Mouse (Mus musculus) heart, adult 2 months (tissue): Measurements from ENCODE around the gene Gnb5.

ENCODE experiments used
- CTCF ChIP-seq: fragments of 200-600 bp; IDR thresholded peaks from 2 replicates; pipeline ENCODE4 v1.8.1; 2022; ENCODE audit warnings: antibody characterized with exemption, mild to moderate bottlenecking, moderate library complexity
- EP300 ChIP-seq: fragments of 200-500 bp; IDR thresholded peaks from 2 replicates; pipeline ENCODE4 v1.6.1; 2011; ENCODE audit warnings: low read depth, low read length, control low read depth; ENCODE audit not compliant: insufficient read depth
- POLR2A ChIP-seq: fragments of 200-500 bp; IDR thresholded peaks from 2 replicates; pipeline ENCODE4 v1.6.1; 2011; ENCODE audit warnings: mild to moderate bottlenecking, low read depth, low read length, control low read depth; ENCODE audit not compliant: insufficient read depth

- TF ChIP-seq EP300 (no peak), POLR2A (no peak), CTCF (no peak)
These were observed 927 bp downstream of the Gnb5 start for GRCm38 (mm10) chr9:75307015-75307414.
